Mouse (Mus musculus) heart, postnatal 36 days (tissue): ENCODE results near the gene Gm2956. TPM values are rescaled to one million over a fixed set of nuclear protein-coding genes. Genes with fewer than 3 reads are reported as not detected.
"Not testable (repeated sequence)": the region's sequence is repeated elsewhere in the genome, so short reads cannot be mapped to it uniquely, and the experiment has no call there.

ENCODE experiments used
- DNase-seq, 2 experiments: peaks; one replicate each; pipeline ENCODE4 v3.0.0; 2021 to 2022
- intact Hi-C: fragments of 180-260 bp; cut with DNase I; formaldehyde crosslinking; loops from one replicate; pipeline ENCODE4 v1.15.1; 2025
- total RNA-seq, 2 experiments: library from RNA; stranded (reverse); gene quantifications; 2 replicates each; pipeline ENCODE4 v1.2.3; 2021

Gene Gm2956
- total RNA-seq = not detected

DNA sequence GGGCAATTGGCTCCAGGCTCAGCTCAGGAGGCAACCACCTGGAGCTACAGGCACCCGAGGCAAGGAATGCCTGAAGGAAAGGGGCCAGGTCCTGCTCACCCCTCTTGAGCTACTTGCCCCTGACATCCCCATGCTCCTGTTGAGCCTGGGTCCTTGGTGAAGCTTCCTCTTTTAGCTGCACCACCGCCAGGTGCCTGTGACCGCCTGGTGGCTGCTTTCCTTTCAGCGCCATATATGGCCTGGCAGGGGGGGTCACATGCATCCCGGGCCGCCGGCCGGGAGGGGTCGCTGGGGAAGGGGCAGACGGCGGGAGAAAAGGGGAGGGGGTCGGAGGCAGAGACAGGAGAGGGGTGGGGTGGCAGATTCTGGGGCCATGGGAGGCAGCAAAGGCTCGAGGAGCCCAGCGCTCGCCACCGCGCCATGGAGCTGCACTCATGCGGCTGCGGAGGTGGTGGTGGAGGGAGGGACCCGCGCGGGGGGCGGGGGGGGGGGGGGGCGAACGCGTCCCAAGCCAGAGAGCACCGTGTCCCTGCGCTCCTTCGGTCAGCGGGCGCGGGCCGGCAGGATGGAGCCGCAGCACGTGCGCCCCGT lies at the start of gene Gm2956:
Gene Gm2956, plus strand, starts transcription at position 541 of the 591 bp plus-strand sequence.
- intact Hi-C loops, DNase-seq: not testable (repeated sequence)

DNA sequence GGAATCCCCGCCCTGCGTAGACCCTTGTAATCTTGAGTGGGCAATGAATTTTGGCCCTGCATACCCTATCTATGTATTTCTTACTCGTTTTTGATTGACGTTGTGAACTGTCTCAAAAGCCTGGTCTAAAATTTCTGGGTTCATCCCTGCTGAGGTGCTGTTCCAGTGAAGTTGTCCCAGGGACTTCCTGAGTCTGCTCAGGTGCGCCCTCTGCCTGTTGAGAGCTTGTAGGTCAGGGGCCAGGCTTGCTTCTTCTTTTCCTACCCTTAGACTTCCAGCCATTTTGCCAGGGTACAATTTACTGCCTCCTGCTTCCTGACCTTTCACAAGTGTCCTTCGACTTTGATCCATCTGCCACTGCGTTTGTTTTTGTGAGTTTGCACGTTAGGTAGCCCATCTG lies 979 bp downstream of the Gm2956 start:
- DNase-seq, intact Hi-C loops: not testable (repeated sequence)

DNA sequence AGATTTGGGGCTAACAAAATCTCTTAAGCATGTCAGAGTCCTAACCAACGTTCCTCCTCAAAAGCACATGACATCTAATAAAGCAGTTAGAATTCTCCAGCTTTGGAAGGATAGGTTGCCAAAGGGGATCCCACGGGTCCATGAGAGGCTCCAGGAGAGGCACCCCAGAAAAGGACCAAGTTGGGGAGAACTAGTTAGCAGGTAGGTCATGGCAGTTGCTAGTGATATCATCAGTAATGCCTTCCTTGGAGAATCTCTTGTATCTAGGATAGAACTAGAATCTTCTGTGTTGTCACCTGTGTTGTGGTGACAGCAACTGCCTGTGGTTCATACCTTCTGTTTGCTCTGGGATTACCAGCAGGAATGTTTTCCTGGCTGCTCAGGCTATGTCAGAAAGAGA lies 62.4 kb downstream of the Gm2956 start, which contains the start of gene Gm10413:
Gene Gm10413, plus strand, starts transcription at position 301 of the 400 bp plus-strand sequence.
- intact Hi-C loops, DNase-seq: not testable (repeated sequence)

Other genes starting within 250 kb of the Gm2956 start
- not detected for gene Gm10340, start 198.6 kb upstream of the Gm2956 start, total RNA-seq
- not detected for gene Gm5795, start 144.4 kb upstream of the Gm2956 start, total RNA-seq
- 1 to 10 TPM; 1.5 to 1.6 TPM for gene D830030K20Rik, start 124.1 kb upstream of the Gm2956 start, total RNA-seq
- not detected for gene Gm10413, start 62.5 kb downstream of the Gm2956 start, total RNA-seq
- gene Gm10409, start 80.0 kb downstream of the Gm2956 start, total RNA-seq = under 1 TPM in 1 of 2 experiments, not detected in 1; 0.30 TPM
- gene Gm3005, start 95.5 kb downstream of the Gm2956 start, total RNA-seq = under 1 TPM in 1 of 2 experiments, not detected in 1; 0.16 TPM
- not detected for gene Gm10408, start 116.8 kb downstream of the Gm2956 start, total RNA-seq